Mouse (Mus musculus): ENCODE measurements around the gene Hoxd8. TPM values are rescaled to one million over a fixed set of nuclear protein-coding genes. Genes with fewer than 3 reads are reported as not detected.
A peak's percentile ranks its signal among the peaks of the same experiment; 100 is the strongest.

Hoxd8 gene
- polyA plus RNA-seq, 1 experiment from 2014 or later, result 2.6 TPM

DNA sequence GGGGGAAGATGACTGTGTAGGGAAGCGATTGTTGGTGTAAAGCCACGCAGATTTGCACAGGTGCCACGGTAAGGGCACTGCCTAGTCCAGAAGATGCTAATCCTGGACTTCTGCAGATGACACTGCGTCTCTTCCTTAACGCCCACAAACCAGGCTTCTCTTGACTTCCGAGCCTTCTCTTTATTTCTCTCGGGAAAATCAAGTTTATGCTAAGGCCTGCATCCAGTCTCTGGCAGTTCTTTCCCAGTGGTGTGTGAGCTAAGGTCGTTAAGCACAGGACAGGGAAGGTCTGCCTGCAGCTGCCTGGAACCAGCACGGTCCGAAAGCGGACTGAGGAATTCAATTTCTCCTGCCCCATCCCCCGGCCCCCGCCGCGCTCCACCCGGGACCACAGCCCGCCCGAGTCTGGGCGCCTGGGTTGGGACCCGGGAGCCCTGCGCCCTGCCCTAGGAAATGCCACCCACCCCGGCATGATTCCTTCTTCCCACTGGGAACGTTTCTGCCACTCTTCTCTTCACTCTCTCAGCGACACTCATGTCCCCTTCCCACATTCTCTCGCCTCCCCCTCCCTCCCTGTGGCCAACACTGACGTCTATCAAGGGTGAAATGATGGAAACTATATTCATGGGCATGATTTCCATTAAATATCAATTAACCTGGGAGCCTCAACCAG is 559 bp upstream of the Hoxd8 start:
- no peak overlapping the region for H3K4me2 ChIP-seq (replicated peaks)
- H3K4me1 ChIP-seq, result 0 out of 2 replicates have a peak, but pooled peaks cover 3% of the 10 kb centered on the region
- WGBS, result 2% methylated on average over 26 of the region's 26 CpGs
- H3K27me3 ChIP-seq, result peaks cover 91% of the 10 kb centered on the region
- peak overlapping the region; percentile 36; the same call in 1 of the 2 replicates for H3K4me3 ChIP-seq
- no peaks in the 10 kb centered on the region for H3K36me3 ChIP-seq
- no peaks in the 10 kb centered on the region for H3K9me3 ChIP-seq
- H3K27ac ChIP-seq, result no peak overlapping the region
- H3K9ac ChIP-seq, result no peak overlapping the region
- no peak for ATAC-seq (ENCODE audit: insufficient number of reproducible peaks, insufficient read depth, low FRiP score, low TSS enrichment)

DNA sequence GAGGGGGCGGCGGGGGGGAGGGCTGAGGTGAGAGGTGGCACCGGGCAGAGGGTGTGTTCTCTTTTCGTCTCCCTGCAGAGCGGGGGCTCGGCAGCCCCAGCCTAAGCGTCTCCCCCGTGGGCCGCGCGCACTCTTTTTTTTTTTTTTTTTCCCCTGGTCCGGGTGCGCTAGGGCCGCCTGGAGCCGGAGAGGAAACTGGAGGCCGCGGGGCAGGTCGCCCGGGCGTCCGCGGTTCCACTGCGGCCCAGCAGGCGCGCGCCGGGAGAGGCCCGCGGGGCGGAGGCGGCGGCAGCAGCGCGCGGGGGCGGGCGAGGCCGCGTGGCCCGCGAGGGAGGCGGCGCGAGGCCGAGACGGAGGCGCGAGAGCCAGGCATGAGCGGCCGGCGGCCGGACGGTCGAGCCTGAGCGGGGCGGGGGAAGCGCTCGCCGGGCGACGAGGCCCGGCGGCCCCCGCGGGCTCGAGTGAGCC is 618 bp downstream of the Hoxd8 start:
- Histone ChIP-seq H3K9me3 (no peaks in the 10 kb centered on the region), H3K4me2 (replicated peaks) (peak overlapping the region; percentile 58), H3K27me3 (peaks cover 91% of the 10 kb centered on the region), H3K4me1 (0 out of 2 replicates have a peak, but pooled peaks cover 3% of the 10 kb centered on the region), H3K4me3 (peak overlapping the region; percentile 36), H3K27ac (no peak overlapping the region), H3K36me3 (no peaks in the 10 kb centered on the region), H3K9ac (peak overlapping the region; percentile 45; the same call in 1 of the 2 replicates)
- no peak for ATAC-seq (ENCODE audit: insufficient number of reproducible peaks, insufficient read depth, low FRiP score, low TSS enrichment)
- under 1% methylated on average over 43 of the region's 66 CpGs for WGBS

DNA sequence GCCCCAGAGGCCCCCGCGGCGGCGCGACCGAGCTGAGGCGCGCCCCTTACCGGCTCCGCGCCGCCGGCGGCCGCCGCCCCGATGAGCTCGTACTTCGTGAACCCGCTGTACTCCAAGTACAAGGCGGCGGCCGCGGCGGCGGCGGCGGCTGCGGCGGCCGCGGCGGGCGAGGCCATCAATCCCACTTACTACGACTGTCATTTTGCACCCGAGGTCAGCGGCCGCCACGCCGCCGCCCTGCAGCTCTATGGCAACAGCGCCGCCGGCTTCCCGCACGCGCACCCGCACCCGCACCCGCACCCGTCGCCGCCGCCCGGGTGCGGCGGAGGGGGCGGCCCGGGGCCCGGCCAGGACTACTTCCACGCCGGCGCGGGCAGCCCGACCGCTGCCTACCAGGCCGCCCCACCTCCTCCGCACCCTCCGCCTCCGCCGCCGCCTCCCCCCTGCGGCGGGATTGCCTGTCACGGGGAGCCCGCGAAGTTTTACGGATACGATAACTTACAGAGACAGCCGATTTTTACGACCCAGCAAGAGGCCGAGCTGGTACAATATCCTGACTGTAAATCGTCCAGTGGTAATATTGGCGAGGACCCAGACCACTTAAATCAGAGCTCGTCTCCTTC is 1.2 kb downstream of the Hoxd8 start:
- no peak for ATAC-seq (ENCODE audit: insufficient number of reproducible peaks, insufficient read depth, low FRiP score, low TSS enrichment)
- no peak overlapping the region for H3K27ac ChIP-seq
- peak overlapping the region; percentile 36 for H3K4me3 ChIP-seq
- no peaks in the 10 kb centered on the region for H3K36me3 ChIP-seq
- H3K27me3 ChIP-seq, result peaks cover 91% of the 10 kb centered on the region
- peak overlapping the region; percentile 45; the same call in 1 of the 2 replicates for H3K9ac ChIP-seq
- peak overlapping the region; percentile 58 for H3K4me2 ChIP-seq (replicated peaks)
- 0 out of 2 replicates have a peak, but pooled peaks cover 3% of the 10 kb centered on the region for H3K4me1 ChIP-seq
- no peaks in the 10 kb centered on the region for H3K9me3 ChIP-seq
- 1% methylated on average over 52 of the region's 85 CpGs for WGBS

DNA sequence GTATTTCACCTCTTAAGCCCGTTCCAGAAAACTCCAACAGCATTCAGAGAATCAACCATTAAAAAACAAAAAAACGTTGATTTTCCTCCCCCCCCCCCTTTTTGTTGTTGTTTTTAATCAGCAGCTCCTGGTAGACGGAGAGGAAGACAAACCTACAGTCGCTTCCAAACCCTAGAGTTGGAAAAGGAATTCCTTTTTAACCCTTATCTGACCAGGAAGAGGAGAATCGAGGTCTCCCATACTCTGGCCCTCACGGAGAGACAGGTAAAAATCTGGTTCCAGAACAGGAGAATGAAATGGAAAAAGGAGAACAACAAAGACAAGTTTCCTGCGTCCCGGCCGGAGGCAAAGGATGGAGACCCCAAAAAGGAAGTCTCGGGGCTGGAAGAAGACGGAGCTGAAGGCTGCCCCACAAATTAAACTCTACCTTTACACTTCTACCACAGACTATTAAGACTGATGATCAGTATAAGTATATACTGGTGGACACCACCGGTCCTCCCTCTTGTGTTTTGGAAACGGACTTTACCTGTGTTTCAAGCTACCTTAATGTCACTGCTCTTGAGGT is 2.1 kb downstream of the Hoxd8 start:
- no peak for ATAC-seq (ENCODE audit: insufficient number of reproducible peaks, insufficient read depth, low FRiP score, low TSS enrichment)
- H3K9ac ChIP-seq, result no peak overlapping the region
- H3K36me3 ChIP-seq, result no peaks in the 10 kb centered on the region
- peaks cover 89% of the 10 kb centered on the region for H3K27me3 ChIP-seq
- H3K9me3 ChIP-seq, result no peaks in the 10 kb centered on the region
- H3K27ac ChIP-seq, result no peak overlapping the region
- H3K4me3 ChIP-seq, result no peak overlapping the region
- no peak overlapping the region for H3K4me2 ChIP-seq (replicated peaks)
- 0 out of 2 replicates have a peak, but pooled peaks cover 3% of the 10 kb centered on the region for H3K4me1 ChIP-seq
- 3% methylated on average over 13 of the region's 13 CpGs for WGBS

DNA sequence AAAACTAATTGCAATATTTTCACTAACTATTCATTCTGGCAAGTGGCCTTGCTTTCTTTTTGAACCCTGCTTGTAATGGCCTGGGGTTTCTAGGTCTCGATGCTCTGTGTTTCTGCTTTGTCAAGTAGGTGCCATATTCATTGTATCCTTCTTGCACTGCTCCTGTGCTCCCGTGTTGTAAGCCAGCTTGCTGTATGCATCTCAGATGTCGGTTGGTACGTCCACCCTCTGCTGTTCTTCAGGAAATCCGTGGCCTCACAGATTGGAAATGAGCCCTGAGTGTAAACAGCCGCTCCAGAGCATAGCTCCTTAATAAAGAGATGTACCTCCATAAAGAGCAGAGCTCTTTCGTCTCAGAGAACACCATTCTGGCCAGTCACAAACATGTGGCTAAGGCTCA is 3.2 kb downstream of the Hoxd8 start:
- Histone ChIP-seq H3K27ac (no peak overlapping the region), H3K4me2 (replicated peaks) (no peak overlapping the region), H3K4me3 (no peak overlapping the region), H3K9ac (no peak overlapping the region), H3K36me3 (no peaks in the 10 kb centered on the region), H3K27me3 (peaks cover 92% of the 10 kb centered on the region), H3K4me1 (0 out of 2 replicates have a peak, but pooled peaks cover 3% of the 10 kb centered on the region), H3K9me3 (no peaks in the 10 kb centered on the region)
- no peak for ATAC-seq (ENCODE audit: insufficient number of reproducible peaks, insufficient read depth, low FRiP score, low TSS enrichment)
- WGBS, result 7% methylated on average over 7 of the region's 7 CpGs

- ATAC-seq (ENCODE audit: insufficient number of reproducible peaks, insufficient read depth, low FRiP score, low TSS enrichment), result no peak
- H3K4me1 ChIP-seq, result 0 out of 2 replicates have a peak, but pooled peaks cover 3% of the 10 kb centered on the region
- no peak overlapping the region for H3K4me3 ChIP-seq
- H3K36me3 ChIP-seq, result no peaks in the 10 kb centered on the region
- no peak overlapping the region for H3K27ac ChIP-seq
- 6% methylated on average over 4 of the region's 4 CpGs for WGBS
- peaks cover 92% of the 10 kb centered on the region for H3K27me3 ChIP-seq
- no peaks in the 10 kb centered on the region for H3K9me3 ChIP-seq
- no peak overlapping the region for H3K4me2 ChIP-seq (replicated peaks)
- H3K9ac ChIP-seq, result no peak overlapping the region
Measured at GRCm38 (mm10) chr2:74708676-74709075, 4.3 kb downstream of the Hoxd8 start.

- Histone ChIP-seq H3K36me3 (no peaks in the 10 kb centered on the region), H3K9ac (no peak overlapping the region), H3K4me3 (no peak overlapping the region), H3K27ac (no peak overlapping the region), H3K4me1 (0 out of 2 replicates have a peak, but pooled peaks cover 3% of the 10 kb centered on the region), H3K27me3 (peaks cover 92% of the 10 kb centered on the region), H3K9me3 (no peaks in the 10 kb centered on the region), H3K4me2 (replicated peaks) (no peak overlapping the region)
- ATAC-seq (ENCODE audit: insufficient number of reproducible peaks, insufficient read depth, low FRiP score, low TSS enrichment), result no peak
- 5% methylated on average over 5 of the region's 5 CpGs for WGBS
Measured at GRCm38 (mm10) chr2:74709465-74710419, 5.3 kb downstream of the Hoxd8 start.

- H3K36me3 ChIP-seq, result no peaks in the 10 kb centered on the region
- H3K27ac ChIP-seq, result no peak overlapping the region
- no peak for ATAC-seq (ENCODE audit: insufficient number of reproducible peaks, insufficient read depth, low FRiP score, low TSS enrichment)
- peaks cover 94% of the 10 kb centered on the region for H3K27me3 ChIP-seq
- no peak overlapping the region for H3K9ac ChIP-seq
- 1% methylated on average over 16 of the region's 16 CpGs for WGBS
- H3K4me2 ChIP-seq (replicated peaks), result no peak overlapping the region
- H3K4me3 ChIP-seq, result no peak overlapping the region
- H3K9me3 ChIP-seq, result no peaks in the 10 kb centered on the region
- H3K4me1 ChIP-seq, result no peaks in the 10 kb centered on the region
Measured at GRCm38 (mm10) chr2:74710929-74711543, 6.6 kb downstream of the Hoxd8 start.

DNA sequence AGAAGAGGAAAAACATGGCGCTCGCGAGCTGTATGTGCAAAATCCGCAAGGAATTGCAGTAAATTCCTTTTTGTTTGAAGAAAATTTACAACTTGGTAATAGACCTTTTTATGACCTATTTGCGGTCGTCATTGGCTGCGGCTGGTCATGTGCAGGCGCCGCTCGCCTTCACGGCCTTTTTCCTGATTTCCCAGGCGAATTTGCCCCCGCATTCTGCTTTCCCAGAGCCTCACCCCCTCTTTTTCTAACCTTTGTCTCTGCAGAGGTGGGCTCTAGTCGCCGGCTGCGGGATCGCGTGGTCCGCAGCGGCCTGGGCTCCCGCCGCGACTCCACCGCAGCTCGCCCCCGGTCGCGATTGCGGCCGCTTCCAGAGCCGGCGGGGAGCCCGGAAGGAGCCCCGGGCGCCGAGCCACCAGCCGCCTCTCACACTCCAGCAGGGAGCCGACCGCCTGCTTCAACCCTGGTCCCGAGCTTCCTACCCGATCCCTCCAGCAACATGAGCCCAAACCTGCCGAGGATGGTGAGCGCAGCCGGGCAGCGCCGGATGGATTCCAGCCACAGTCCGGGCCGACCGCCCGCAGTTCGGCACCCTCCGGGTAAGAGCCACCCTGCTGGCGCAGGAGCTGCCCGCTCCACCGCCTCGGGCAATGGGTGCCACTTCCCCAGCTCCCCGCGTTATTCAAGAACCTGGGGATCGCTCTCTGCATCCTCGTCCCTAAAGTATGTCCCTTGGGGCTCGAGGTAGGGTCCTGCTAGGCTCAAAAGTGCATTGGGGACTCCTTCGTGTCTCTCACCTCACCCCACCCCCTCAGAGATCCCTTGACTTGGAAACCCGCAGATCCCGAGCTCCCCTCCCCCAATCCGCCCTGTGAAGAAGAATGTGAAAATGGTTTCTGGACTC is 7.6 kb downstream of the Hoxd8 start, which contains the start of the genes Hoxd3 and Hoxd4:
Hoxd3 (plus strand) TSS at position 207 of the 901 bp plus-strand sequence.
Hoxd4 (plus strand) TSS at position 209 of the 901 bp plus-strand sequence.
- Histone ChIP-seq H3K27me3 (peaks cover 95% of the 10 kb centered on the region), H3K4me3 (peak within 1 kb of the TSS; percentile 30), H3K36me3 (no peaks in the 10 kb centered on the region), H3K4me2 (replicated peaks) (peak within 1 kb of the TSS; percentile 44), H3K4me1 (no peaks in the 10 kb centered on the region), H3K9ac (peak within 1 kb of the TSS; percentile 34; the same call in 1 of the 2 replicates), H3K9me3 (no peaks in the 10 kb centered on the region), H3K27ac (no peak within 1 kb of the TSS)
- ATAC-seq (ENCODE audit: insufficient number of reproducible peaks, insufficient read depth, low FRiP score, low TSS enrichment), result no peak
- under 1% methylated on average over 65 of the region's 65 CpGs for WGBS
